Mouse (Mus musculus): ENCODE measurements around the gene Clec9a. TPM values are rescaled to one million over a fixed set of nuclear protein-coding genes. Genes with fewer than 3 reads are reported as not detected.

Clec9a gene
- polyA plus RNA-seq (2012; rRNA removed) = 1.4 and 3.3 TPM in 2 replicates

- no peak for DNase-seq (ENCODE audit: low spot score)
Observed at GRCm38 (mm10) chr6:129408562-129408961, at the start of gene Clec9a. Gene Clec9a, plus strand, starts transcription at chr6:129408862.

GRCm38 (mm10) chr6:129359515-129359914 is 49.1 kb upstream of the Clec9a start:
- no peak for DNase-seq (ENCODE audit: low spot score)

- DNase-seq (ENCODE audit: low spot score) = no peak
Observed at GRCm38 (mm10) chr6:129363942-129364341, 44.7 kb upstream of the Clec9a start.

GRCm38 (mm10) chr6:129365959-129366359 is 42.7 kb upstream of the Clec9a start:
- DNase-seq (ENCODE audit: low spot score) = no peak

GRCm38 (mm10) chr6:129369374-129370132 is 39.1 kb upstream of the Clec9a start:
- no peak for DNase-seq (ENCODE audit: low spot score)

- no peak for DNase-seq (ENCODE audit: low spot score)
Observed at GRCm38 (mm10) chr6:129374937-129375471, 33.7 kb upstream of the Clec9a start.

- no peak for DNase-seq (ENCODE audit: low spot score)
Observed at GRCm38 (mm10) chr6:129380454-129380853, 28.2 kb upstream of the Clec9a start.

- DNase-seq (ENCODE audit: low spot score) = no peak
Observed at GRCm38 (mm10) chr6:129381736-129382135, 26.9 kb upstream of the Clec9a start.

- DNase-seq (ENCODE audit: low spot score) = no peak
Observed at GRCm38 (mm10) chr6:129383466-129383865, 25.2 kb upstream of the Clec9a start.

- DNase-seq (ENCODE audit: low spot score) = no peak
Observed at GRCm38 (mm10) chr6:129385000-129385399, 23.7 kb upstream of the Clec9a start.

GRCm38 (mm10) chr6:129385774-129386173 is 22.9 kb upstream of the Clec9a start, which contains the start of gene Clec12b:
Gene Clec12b, minus strand, starts transcription at chr6:129385874.
- no peak for DNase-seq (ENCODE audit: low spot score)

- no peak for DNase-seq (ENCODE audit: low spot score)
Observed at GRCm38 (mm10) chr6:129393087-129393720, 15.5 kb upstream of the Clec9a start.

GRCm38 (mm10) chr6:129393732-129394131 is 14.9 kb upstream of the Clec9a start:
- DNase-seq (ENCODE audit: low spot score) = no peak

GRCm38 (mm10) chr6:129396997-129397396 is 11.7 kb upstream of the Clec9a start, which contains the start of gene Clec1b:
Gene Clec1b, plus strand, starts transcription at chr6:129397297.
- no peak for DNase-seq (ENCODE audit: low spot score)

GRCm38 (mm10) chr6:129399945-129400344 is 8.7 kb upstream of the Clec9a start:
- no peak for DNase-seq (ENCODE audit: low spot score)

- no peak for DNase-seq (ENCODE audit: low spot score)
Observed at GRCm38 (mm10) chr6:129402404-129402803, 6.3 kb upstream of the Clec9a start.

- DNase-seq (ENCODE audit: low spot score) = no peak
Observed at GRCm38 (mm10) chr6:129403391-129403790, 5.3 kb upstream of the Clec9a start.

- DNase-seq (ENCODE audit: low spot score) = no peak
Observed at GRCm38 (mm10) chr6:129405999-129406398, 2.7 kb upstream of the Clec9a start.

- DNase-seq (ENCODE audit: low spot score) = no peak
Observed at GRCm38 (mm10) chr6:129407324-129407723, 1.3 kb upstream of the Clec9a start.

- DNase-seq (ENCODE audit: low spot score) = no peak
Observed at GRCm38 (mm10) chr6:129414177-129414576, 5.5 kb downstream of the Clec9a start.

- DNase-seq (ENCODE audit: low spot score) = no peak
Observed at GRCm38 (mm10) chr6:129422311-129422710, 13.6 kb downstream of the Clec9a start.

- DNase-seq (ENCODE audit: low spot score) = no peak
Observed at GRCm38 (mm10) chr6:129423040-129423733, 14.5 kb downstream of the Clec9a start.
